Mouse (Mus musculus) heart, embryonic 15.5 days (tissue): Measurements from ENCODE around the gene Dnajc14. TPM values are rescaled to one million over a fixed set of nuclear protein-coding genes. Genes with fewer than 3 reads are reported as not detected.

Source experiments
- ATAC-seq: fragments of 200-750 bp; cut with Nextera tagmentation; replicated peaks from 2 replicates; pipeline ENCODE4 v1.8.0; 2017; ENCODE audit warnings: low read depth, moderate TSS enrichment; ENCODE audit not compliant: insufficient number of reproducible peaks, insufficient read depth, low FRiP score
- H3K27ac ChIP-seq: fragments of 300-500 bp; sonication (generic); 2 replicates; pipeline ENCODE4 v1.5.1; 2015; ENCODE audit warnings: mild to moderate bottlenecking, inconsistent platforms
- H3K27me3 ChIP-seq: fragments of 300-500 bp; sonication (generic); 2 replicates; pipeline ENCODE4 v1.6.1; 2015; ENCODE audit warnings: inconsistent platforms
- H3K36me3 ChIP-seq: fragments of 300-500 bp; sonication (generic); 2 replicates; pipeline ENCODE4 v1.6.1; 2015; ENCODE audit warnings: mild to moderate bottlenecking, inconsistent platforms
- H3K4me1 ChIP-seq: fragments of 300-500 bp; sonication (generic); replicated peaks from 2 replicates; pipeline ENCODE4 v1.6.1; 2015; ENCODE audit warnings: inconsistent platforms
- H3K4me2 ChIP-seq: fragments of 300-500 bp; sonication (generic); 2 replicates; pipeline ENCODE4 v1.6.1; 2015; ENCODE audit warnings: inconsistent platforms, mild to moderate bottlenecking, moderate library complexity
- H3K4me3 ChIP-seq: fragments of 300-500 bp; sonication (generic); 2 replicates; pipeline ENCODE4 v1.5.1; 2015; ENCODE audit warnings: mild to moderate bottlenecking, inconsistent platforms
- H3K9ac ChIP-seq: fragments of 300-500 bp; sonication (generic); 2 replicates; pipeline ENCODE4 v1.6.1; 2015; ENCODE audit warnings: mild to moderate bottlenecking, inconsistent platforms
- H3K9me3 ChIP-seq: fragments of 300-500 bp; sonication (generic); replicated peaks from 2 replicates; pipeline ENCODE4 v1.6.1; 2016; ENCODE audit warnings: inconsistent platforms
- WGBS: fragments of 180-500 bp; shearing (Covaris S2); methylation state at CpG from one replicate; pipeline ENCODE4 v1.1.7; 2015; ENCODE audit warnings: mixed read lengths; 5-methylcytosine and 5-hydroxymethylcytosine counted together
- polyA plus RNA-seq: library from polyadenylated mRNA; unstranded; fragments of >200 nt; fragmentation: Nextera tagmentation; extraction: Ambion mirVana; gene quantifications from 2 replicates; pipeline ENCODE4 v1.2.1, GENCODE M21; 2015

Gene Dnajc14
- polyA plus RNA-seq, 1 experiment from 2014 or later = 35.2 TPM

- ATAC-seq = no peak
- Histone ChIP-seq H3K4me3 (no peak overlapping the region), H3K27ac (no peak overlapping the region), H3K9me3 (no peaks in the 10 kb centered on the region), H3K36me3 (peaks cover 21% of the 10 kb centered on the region), H3K9ac (no peak overlapping the region), H3K27me3 (no peaks in the 10 kb centered on the region), H3K4me2 (no peak overlapping the region), H3K4me1 (no peaks in the 10 kb centered on the region)
Measured at GRCm38 (mm10) chr10:128861176-128861575, 57.3 kb downstream of the Dnajc14 start.

DNA sequence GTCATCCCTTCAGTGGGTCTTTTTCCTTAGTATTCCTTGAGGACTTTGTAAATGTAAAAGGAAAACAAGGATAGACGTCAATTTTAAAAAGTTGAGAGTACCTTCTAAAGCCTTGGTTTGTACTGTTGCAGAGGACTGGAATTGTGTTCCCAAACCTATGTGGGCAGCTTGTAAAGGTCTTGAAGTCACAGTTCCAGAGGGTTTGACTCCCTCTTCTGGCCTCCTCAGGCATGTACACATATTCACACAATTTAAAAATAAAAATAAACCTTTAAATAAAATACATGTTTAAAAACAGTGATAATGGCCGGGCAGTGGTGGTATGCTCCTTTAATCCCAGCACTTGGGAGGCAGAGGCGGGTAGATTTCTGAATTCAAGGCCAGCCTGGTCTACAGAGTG lies 62.2 kb downstream of the Dnajc14 start:
- Histone ChIP-seq H3K27me3 (no peaks in the 10 kb centered on the region), H3K4me1 (no peaks in the 10 kb centered on the region), H3K4me3 (no peak overlapping the region), H3K9me3 (no peaks in the 10 kb centered on the region), H3K9ac (no peak overlapping the region), H3K27ac (no peak overlapping the region), H3K36me3 (peaks cover 20% of the 10 kb centered on the region; the same call in 1 of the 2 replicates), H3K4me2 (no peak overlapping the region)
- ATAC-seq = no peak
- 78% methylated on average over 3 of the region's 3 CpGs for WGBS

DNA sequence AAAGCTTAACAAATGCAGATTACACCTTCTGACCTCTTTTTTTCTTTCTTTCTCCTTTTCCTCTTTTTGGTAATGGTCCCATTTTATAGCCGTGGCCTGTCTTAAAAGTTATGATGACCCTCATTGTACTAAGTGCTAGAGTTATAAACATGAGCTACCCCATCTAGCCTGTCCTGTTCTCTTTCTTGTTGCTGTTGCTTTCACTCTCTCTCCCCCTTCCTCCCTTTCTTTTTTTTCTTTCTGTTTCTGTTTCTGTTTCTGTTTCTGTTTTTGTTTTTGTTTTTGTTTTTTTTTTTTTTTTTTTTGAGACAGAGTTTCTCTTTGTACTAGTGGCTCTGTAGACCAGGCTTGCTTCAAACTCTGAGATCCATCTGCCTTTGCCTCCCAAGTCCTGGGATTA lies 62.7 kb downstream of the Dnajc14 start:
- Histone ChIP-seq H3K9ac (no peak overlapping the region), H3K4me2 (no peak overlapping the region), H3K9me3 (no peaks in the 10 kb centered on the region), H3K27me3 (no peaks in the 10 kb centered on the region), H3K4me1 (no peaks in the 10 kb centered on the region), H3K36me3 (peaks cover 23% of the 10 kb centered on the region; the same call in 1 of the 2 replicates), H3K4me3 (no peak overlapping the region), H3K27ac (no peak overlapping the region)
- WGBS = 82% methylated on average over 1 of the region's 1 CpGs
- no peak for ATAC-seq

Other genes starting within 250 kb of the Dnajc14 start
- gene Pa2g4, start 238.1 kb upstream of the Dnajc14 start, polyA plus RNA-seq = 101 and 132 TPM in 2 replicates
- gene Erbb3, start 214.4 kb upstream of the Dnajc14 start, polyA plus RNA-seq = 3.4 and 5.0 TPM in 2 replicates
- gene Rps26, start 177.3 kb upstream of the Dnajc14 start, polyA plus RNA-seq = 359 and 409 TPM in 2 replicates
- gene Ikzf4, start 158.1 kb upstream of the Dnajc14 start, polyA plus RNA-seq = 1.3 and 1.4 TPM in 2 replicates
- gene Suox, start 130.0 kb upstream of the Dnajc14 start, polyA plus RNA-seq = 11.1 and 14.4 TPM in 2 replicates
- gene Rab5b, start 107.8 kb upstream of the Dnajc14 start, polyA plus RNA-seq = 61.0 and 67.8 TPM in 2 replicates
- gene Pmel, start 99.9 kb upstream of the Dnajc14 start, polyA plus RNA-seq = 2.5 and 2.7 TPM in 2 replicates
- gene Cdk2, start 99.0 kb upstream of the Dnajc14 start, polyA plus RNA-seq = 85.9 and 90.4 TPM in 2 replicates
- gene Dgka, start 59.2 kb upstream of the Dnajc14 start, polyA plus RNA-seq = 5.4 and 10.1 TPM in 2 replicates
- gene Pym1, start 56.2 kb upstream of the Dnajc14 start, polyA plus RNA-seq = 15.4 and 23.2 TPM in 2 replicates
- 1.6 and 2.5 TPM in 2 replicates for gene Mmp19, start 13.2 kb upstream of the Dnajc14 start, polyA plus RNA-seq
- gene Tmem198b, start 308 bp downstream of the Dnajc14 start, polyA plus RNA-seq = 14.9 and 18.8 TPM in 2 replicates
- 145 and 168 TPM in 2 replicates for gene Sarnp, start 13.3 kb downstream of the Dnajc14 start, polyA plus RNA-seq
- gene Ormdl2, start 17.6 kb downstream of the Dnajc14 start, polyA plus RNA-seq = 34.3 and 42.6 TPM in 2 replicates
- gene Gdf11, start 87.7 kb downstream of the Dnajc14 start, polyA plus RNA-seq = 2.8 and 2.9 TPM in 2 replicates
- 420 and 427 TPM in 2 replicates for gene Cd63, start 96.9 kb downstream of the Dnajc14 start, polyA plus RNA-seq
- gene Rdh5, start 118.8 kb downstream of the Dnajc14 start, polyA plus RNA-seq = 10.5 and 11.8 TPM in 2 replicates
- gene Bloc1s1, start 120.0 kb downstream of the Dnajc14 start, polyA plus RNA-seq = 208 and 212 TPM in 2 replicates
- gene Itga7, start 129.8 kb downstream of the Dnajc14 start, polyA plus RNA-seq = 7.0 and 8.1 TPM in 2 replicates
- 0.11 TPM in 1 of 2 replicates, not detected in the other for gene Mettl7b, start 156.9 kb downstream of the Dnajc14 start, polyA plus RNA-seq
- gene Olfr9, start 185.4 kb downstream of the Dnajc14 start, polyA plus RNA-seq = not detected in 2 replicates
- gene Olfr763, start 206.7 kb downstream of the Dnajc14 start, polyA plus RNA-seq = not detected in 2 replicates
- not detected in 2 replicates for gene Olfr764-ps1, start 235.8 kb downstream of the Dnajc14 start, polyA plus RNA-seq
- not detected in 2 replicates for gene Olfr765, start 245.9 kb downstream of the Dnajc14 start, polyA plus RNA-seq